Mouse (Mus musculus): ENCODE data around the gene Tbc1d16. TPM values are rescaled to one million over a fixed set of nuclear protein-coding genes. Genes with fewer than 3 reads are reported as not detected.

Gene Tbc1d16
- polyA plus RNA-seq, 1 experiment from 2014 or later: 1.5 TPM

DNA sequence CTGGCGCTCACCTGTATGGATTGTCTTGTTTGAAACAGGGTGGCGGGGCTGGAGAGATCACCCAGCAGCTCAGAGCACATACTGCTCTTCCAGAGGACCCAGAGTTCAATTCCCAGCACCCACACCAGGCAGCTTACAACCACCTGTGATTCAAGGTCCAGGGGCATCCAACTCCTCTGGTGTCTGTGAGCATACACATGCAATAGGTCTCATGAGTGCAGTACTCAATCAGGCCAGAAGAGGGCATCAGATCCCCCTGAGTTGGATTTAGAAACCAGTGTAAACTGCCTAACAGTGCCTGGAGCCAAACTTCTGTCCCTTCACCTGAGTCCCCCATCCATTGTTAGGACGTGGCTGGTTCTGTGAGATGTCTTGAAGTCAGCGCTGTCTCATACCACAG is 7.3 kb upstream of the Tbc1d16 start:
- ATAC-seq (ENCODE audit: low read depth) (no peak), DNase-seq (peak; percentile 51)
- Histone ChIP-seq H3K4me2 (no peak overlapping the region), H3K9me3 (replicated peaks) (no peaks in the 10 kb centered on the region), H3K27ac (no peak overlapping the region), H3K4me3 (replicated peaks) (no peak overlapping the region), H3K4me1 (replicated peaks) (peaks cover 14% of the 10 kb centered on the region), H3K27me3 (peaks cover 18% of the 10 kb centered on the region), H3K36me3 (no peaks in the 10 kb centered on the region), H3K9ac (no peak overlapping the region)
- WGBS (ENCODE audit: insufficient replicate concordance): 62% methylated on average over 4 of the region's 4 CpGs

DNA sequence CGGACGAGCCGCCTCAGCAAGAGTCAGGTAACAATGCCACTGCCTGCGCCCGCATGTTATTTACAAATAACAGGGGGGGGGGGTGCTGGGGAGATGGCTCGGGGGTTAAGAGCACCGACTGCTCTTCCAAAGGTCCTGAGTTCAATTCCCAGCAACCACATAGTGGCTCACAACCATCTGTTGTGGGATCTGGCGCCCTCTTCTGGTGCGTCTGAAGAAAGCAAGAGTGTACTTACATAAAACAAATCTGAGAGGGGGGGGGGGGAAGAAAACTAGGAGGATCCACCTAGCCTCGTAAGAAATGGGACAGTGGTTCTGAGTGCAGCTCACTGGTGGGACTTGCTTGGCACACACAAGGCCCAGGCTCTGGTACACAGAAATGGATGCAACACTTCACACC is 6.5 kb upstream of the Tbc1d16 start:
- Histone ChIP-seq H3K27ac (no peak overlapping the region), H3K9ac (no peak overlapping the region), H3K4me1 (replicated peaks) (peaks cover 14% of the 10 kb centered on the region), H3K4me3 (replicated peaks) (no peak overlapping the region), H3K4me2 (no peak overlapping the region), H3K36me3 (no peaks in the 10 kb centered on the region), H3K9me3 (replicated peaks) (no peaks in the 10 kb centered on the region), H3K27me3 (peaks cover 26% of the 10 kb centered on the region)
- DNase-seq: no peak
- no peak for ATAC-seq (ENCODE audit: low read depth)
- WGBS (ENCODE audit: insufficient replicate concordance): 76% methylated on average over 10 of the region's 10 CpGs

DNA sequence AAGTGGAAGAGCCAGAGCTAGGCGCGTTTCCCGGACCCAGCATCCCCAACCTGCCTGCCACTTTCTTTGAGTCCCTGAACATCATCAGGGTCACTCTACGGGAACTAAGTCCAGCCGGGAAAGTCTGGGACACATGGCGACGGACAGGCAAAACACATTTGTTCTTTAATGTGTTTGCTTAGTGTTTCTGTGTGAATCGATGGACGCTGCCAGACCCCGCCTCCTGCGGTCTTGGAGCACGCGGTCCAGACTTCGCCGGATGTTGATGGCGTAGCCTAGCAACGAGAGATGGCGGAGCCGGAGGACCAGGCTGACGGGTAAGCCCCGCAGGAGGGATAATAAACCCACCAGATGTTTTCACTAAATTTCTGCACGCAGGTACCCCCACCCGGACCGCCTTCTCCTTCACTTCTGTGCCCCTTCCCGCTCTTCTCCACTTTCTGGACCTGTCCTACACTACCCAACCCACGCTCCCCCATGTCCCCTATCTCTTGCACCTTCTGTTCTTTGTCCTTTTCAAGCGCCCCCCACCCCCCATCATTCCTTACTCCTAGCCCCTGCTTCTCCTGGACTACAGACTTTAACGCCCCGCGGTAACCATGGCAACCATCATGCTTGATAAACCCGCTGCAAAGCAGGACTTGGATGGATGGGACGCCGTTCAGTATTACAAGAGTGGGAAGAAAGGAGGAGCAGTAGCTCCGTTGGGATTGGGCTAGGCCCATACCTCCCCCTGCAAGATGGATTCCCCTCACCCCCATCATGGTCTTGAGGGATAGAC is 737 bp upstream of the Tbc1d16 start:
- Histone ChIP-seq H3K4me1 (replicated peaks) (peaks cover 25% of the 10 kb centered on the region), H3K36me3 (no peaks in the 10 kb centered on the region), H3K27ac (no peak overlapping the region), H3K4me3 (replicated peaks) (peak overlapping the region; percentile 63), H3K4me2 (peak overlapping the region; percentile 81), H3K27me3 (peaks cover 71% of the 10 kb centered on the region), H3K9ac (no peak overlapping the region), H3K9me3 (replicated peaks) (no peaks in the 10 kb centered on the region)
- ATAC-seq (ENCODE audit: low read depth): 0 out of 2 replicates have a peak, but pooled peaks have one; percentile 27
- WGBS (ENCODE audit: insufficient replicate concordance): 3% methylated on average over 34 of the region's 34 CpGs
- DNase-seq: peak; percentile 26

DNA sequence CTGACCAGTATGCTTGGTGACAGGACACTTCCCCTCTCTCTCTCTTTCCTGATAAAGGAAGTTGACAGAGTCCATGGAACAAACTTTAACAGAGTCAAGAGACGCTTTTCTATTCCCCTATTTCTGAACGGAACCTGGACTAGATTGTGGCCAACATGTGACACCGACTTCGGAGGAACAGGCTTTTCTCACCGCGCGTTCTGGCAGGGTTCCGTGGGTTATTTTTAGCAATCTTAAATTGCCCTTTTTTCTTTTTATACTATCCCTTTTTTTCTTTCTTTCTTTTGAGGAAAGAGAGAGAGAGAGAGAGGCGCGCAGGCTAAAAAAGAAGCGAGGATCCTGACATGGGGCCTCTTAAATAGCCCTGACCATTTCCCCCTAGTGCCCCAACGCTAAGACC is 708 bp downstream of the Tbc1d16 start:
- H3K9me3 ChIP-seq (replicated peaks): no peaks in the 10 kb centered on the region
- ATAC-seq (ENCODE audit: low read depth) (no peak), DNase-seq (no peak)
- no peak overlapping the region for H3K27ac ChIP-seq
- peak overlapping the region; percentile 69 for H3K9ac ChIP-seq
- H3K4me3 ChIP-seq (replicated peaks): peak overlapping the region; percentile 63
- peak overlapping the region; percentile 81 for H3K4me2 ChIP-seq
- H3K27me3 ChIP-seq: peaks cover 71% of the 10 kb centered on the region
- H3K4me1 ChIP-seq (replicated peaks): peaks cover 25% of the 10 kb centered on the region
- H3K36me3 ChIP-seq: no peaks in the 10 kb centered on the region
- WGBS (ENCODE audit: insufficient replicate concordance): 5% methylated on average over 12 of the region's 12 CpGs

DNA sequence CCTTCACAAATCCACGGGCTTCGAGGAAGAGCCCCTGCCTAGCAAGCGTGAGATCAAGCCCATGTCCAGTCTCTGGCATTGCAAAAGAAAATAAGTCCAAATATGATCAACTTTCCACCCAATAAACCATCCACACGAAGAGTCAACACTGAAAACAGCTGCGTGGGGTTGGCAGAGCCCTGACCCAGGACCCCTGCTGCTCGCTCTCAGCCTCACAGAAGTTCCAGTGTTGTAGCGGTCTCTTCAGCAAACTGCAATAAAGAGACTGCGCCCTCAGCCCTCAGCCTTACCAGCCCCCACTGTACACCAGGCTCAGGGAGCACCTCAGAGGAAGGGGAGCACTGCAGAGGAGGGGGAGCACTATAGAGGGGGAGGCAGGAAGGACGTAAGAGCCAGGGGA is 2.7 kb downstream of the Tbc1d16 start:
- H3K27ac ChIP-seq: no peak overlapping the region
- no peak overlapping the region for H3K9ac ChIP-seq
- ATAC-seq (ENCODE audit: low read depth) (no peak), DNase-seq (no peak)
- H3K4me2 ChIP-seq: no peak overlapping the region
- peaks cover 25% of the 10 kb centered on the region for H3K4me1 ChIP-seq (replicated peaks)
- no peaks in the 10 kb centered on the region for H3K36me3 ChIP-seq
- no peaks in the 10 kb centered on the region for H3K9me3 ChIP-seq (replicated peaks)
- WGBS (ENCODE audit: insufficient replicate concordance): 64% methylated on average over 9 of the region's 9 CpGs
- H3K27me3 ChIP-seq: peaks cover 54% of the 10 kb centered on the region
- H3K4me3 ChIP-seq (replicated peaks): no peak overlapping the region

DNA sequence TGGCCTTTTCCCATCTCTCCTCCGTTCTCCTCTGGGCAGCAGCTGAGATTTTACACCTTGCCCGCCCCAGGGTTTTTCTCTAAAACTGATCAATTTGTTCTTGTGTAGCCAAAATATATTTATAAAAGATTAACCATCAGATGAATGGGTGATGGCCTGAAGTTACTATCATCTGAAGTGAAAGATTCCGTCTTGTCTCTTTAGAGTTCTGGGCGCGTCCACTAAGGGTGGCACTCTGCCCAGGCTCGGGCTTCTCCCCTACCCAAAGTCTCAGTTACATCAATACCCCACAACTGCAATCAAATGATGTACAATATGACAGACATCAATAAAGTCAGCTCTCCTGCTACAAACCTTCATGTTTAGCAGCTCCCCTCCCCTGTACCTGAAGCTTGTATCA is 3.4 kb downstream of the Tbc1d16 start:
- H3K36me3 ChIP-seq: no peaks in the 10 kb centered on the region
- no peak overlapping the region for H3K4me3 ChIP-seq (replicated peaks)
- H3K9ac ChIP-seq: no peak overlapping the region
- H3K4me2 ChIP-seq: no peak overlapping the region
- H3K27me3 ChIP-seq: peaks cover 46% of the 10 kb centered on the region
- no peak for ATAC-seq (ENCODE audit: low read depth)
- 70% methylated on average over 6 of the region's 6 CpGs for WGBS (ENCODE audit: insufficient replicate concordance)
- H3K4me1 ChIP-seq (replicated peaks): peaks cover 28% of the 10 kb centered on the region
- H3K27ac ChIP-seq: no peak overlapping the region
- DNase-seq: no peak
- no peaks in the 10 kb centered on the region for H3K9me3 ChIP-seq (replicated peaks)

DNA sequence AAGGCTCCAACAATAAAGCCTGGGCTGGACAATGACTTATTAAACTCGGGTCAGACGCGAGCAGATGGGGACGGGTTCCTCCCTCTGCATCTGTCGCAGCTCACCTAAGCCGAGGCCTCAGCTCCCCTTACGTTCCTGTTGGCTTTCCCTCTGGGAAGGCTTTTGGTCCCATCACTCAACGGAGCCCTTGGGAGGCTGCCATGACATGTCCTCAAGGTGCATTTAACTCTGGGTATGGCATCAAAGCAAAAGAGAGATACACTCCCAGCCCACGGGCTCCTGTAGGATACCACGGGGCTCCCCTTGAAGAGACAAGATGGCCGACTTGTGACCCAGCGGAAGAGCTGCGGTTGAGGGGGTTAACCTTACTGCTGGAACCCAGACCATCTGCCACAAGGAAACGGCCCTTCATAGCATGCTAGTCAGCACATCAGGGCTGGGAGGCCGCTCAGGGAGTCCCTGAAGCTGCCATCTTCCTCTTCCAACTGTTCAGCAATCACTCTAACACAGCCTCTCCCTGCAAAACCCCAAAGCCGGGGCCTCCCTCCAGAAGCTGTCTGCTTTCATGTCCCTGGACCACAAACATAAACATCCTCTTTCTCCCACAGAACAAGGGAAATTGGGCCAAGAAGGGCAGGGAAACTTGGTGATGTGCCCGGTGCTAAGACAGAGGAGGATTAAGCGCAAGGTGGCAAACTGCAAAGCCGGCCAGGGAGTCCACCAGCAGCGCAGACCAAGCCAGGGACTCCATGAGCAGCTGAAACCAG is 5.0 kb downstream of the Tbc1d16 start:
- peaks cover 30% of the 10 kb centered on the region for H3K27me3 ChIP-seq
- no peak for DNase-seq
- H3K4me2 ChIP-seq: no peak overlapping the region
- no peak overlapping the region for H3K9ac ChIP-seq
- ATAC-seq (ENCODE audit: low read depth): no peak
- no peaks in the 10 kb centered on the region for H3K9me3 ChIP-seq (replicated peaks)
- WGBS (ENCODE audit: insufficient replicate concordance): 71% methylated on average over 20 of the region's 20 CpGs
- H3K4me1 ChIP-seq (replicated peaks): peaks cover 19% of the 10 kb centered on the region
- no peak overlapping the region for H3K4me3 ChIP-seq (replicated peaks)
- H3K36me3 ChIP-seq: no peaks in the 10 kb centered on the region
- no peak overlapping the region for H3K27ac ChIP-seq

DNA sequence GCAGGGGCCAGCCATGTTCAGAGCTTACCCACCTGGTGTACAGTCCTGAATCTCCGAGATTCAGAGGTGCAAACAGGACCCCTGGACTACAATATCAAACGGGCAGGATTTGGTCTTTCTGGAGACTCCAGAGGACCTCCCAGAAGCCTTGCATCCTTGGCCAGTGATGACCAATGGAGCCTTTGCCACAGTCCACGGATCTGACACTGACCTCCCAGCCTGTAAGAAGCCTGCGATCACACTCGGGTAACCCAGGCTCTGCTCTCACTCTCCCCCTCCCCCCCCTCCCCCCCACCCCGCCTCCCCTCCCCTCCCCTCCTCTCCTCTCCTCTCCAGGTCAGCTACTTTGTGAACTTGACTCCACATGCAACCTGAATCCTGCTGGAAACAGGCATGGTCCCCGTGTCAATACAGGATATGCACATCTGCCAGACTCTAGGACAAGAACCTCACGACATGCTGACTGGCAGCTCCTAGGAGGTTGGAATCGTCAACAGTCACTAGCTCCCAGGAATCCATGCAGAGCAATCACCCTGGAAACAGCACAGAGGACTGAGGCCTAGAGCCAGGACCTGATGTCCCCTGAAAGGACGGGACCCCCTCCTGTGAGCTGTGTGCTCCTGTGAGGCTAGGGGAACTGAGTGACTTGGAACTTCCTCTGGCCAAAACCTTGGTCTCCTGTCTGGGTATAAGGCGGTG is 6.3 kb downstream of the Tbc1d16 start:
- ATAC-seq (ENCODE audit: low read depth): no peak
- no peak overlapping the region for H3K4me3 ChIP-seq (replicated peaks)
- 56% methylated on average over 10 of the region's 11 CpGs for WGBS (ENCODE audit: insufficient replicate concordance)
- H3K9ac ChIP-seq: no peak overlapping the region
- peaks cover 17% of the 10 kb centered on the region for H3K27me3 ChIP-seq
- no peaks in the 10 kb centered on the region for H3K9me3 ChIP-seq (replicated peaks)
- H3K4me2 ChIP-seq: no peak overlapping the region
- no peak for DNase-seq
- no peak overlapping the region for H3K27ac ChIP-seq
- H3K36me3 ChIP-seq: no peaks in the 10 kb centered on the region
- peaks cover 8% of the 10 kb centered on the region; the same call in 1 of the 2 replicates for H3K4me1 ChIP-seq (replicated peaks)

DNA sequence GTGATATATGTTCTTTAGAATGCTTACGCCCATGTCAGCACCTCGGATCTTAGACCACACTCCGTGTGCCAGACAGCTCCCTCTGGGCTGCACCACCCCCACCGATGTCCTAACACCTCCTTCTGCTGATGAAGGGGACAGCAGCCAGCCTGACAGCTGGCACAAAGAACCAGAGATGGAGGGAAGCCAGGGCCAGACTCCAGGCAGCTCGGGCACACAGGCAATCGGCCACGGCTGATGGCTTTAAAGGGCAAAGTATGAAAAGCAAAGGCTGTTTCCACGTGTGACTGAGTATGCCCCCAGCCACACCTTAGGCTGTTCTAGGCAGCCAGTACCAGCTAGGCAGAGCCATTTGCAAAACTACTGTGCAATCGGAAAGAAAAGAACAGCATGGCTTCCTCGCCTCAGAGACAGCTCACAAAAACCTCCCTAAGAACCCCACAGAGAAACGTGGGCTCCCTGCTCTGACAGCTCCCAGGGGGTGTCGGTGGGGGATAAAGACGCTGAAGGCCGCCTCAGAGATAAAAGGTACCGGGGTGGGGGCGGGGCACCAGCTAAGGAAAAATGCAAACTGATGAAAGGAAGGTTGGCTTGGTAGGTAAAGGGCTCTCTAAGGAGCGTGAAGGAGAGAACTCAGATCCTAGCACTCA is 8.4 kb downstream of the Tbc1d16 start:
- Histone ChIP-seq H3K27ac (no peak overlapping the region), H3K36me3 (no peaks in the 10 kb centered on the region), H3K9ac (no peak overlapping the region), H3K4me1 (replicated peaks) (peaks cover 22% of the 10 kb centered on the region), H3K9me3 (replicated peaks) (no peaks in the 10 kb centered on the region), H3K4me3 (replicated peaks) (no peak overlapping the region), H3K27me3 (no peaks in the 10 kb centered on the region), H3K4me2 (no peak overlapping the region)
- DNase-seq (no peak), ATAC-seq (ENCODE audit: low read depth) (no peak)
- WGBS (ENCODE audit: insufficient replicate concordance): 37% methylated on average over 17 of the region's 17 CpGs

DNA sequence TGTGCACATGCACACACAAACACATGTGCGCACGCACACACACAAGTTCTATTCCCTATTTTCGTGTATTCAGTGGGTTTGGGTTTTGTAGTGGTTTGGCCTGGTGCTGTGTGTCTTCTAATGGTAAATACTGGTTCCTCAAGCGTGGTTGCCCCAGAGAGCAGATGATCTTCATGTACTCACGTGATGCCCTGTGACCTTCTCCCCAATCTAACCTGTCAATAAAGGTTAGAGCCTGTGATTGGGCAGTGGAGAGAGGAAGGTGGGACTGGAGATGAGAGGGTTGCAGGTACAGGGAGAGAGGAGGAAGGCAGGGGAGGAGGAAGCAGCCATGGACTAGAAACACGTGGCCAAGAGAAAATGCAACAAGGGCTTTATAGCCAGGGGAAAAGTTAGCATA is 10.4 kb downstream of the Tbc1d16 start:
- Histone ChIP-seq H3K36me3 (no peaks in the 10 kb centered on the region), H3K27me3 (no peaks in the 10 kb centered on the region), H3K27ac (no peak overlapping the region), H3K4me1 (replicated peaks) (peaks cover 40% of the 10 kb centered on the region), H3K4me3 (replicated peaks) (no peak overlapping the region), H3K4me2 (no peak overlapping the region), H3K9me3 (replicated peaks) (no peaks in the 10 kb centered on the region), H3K9ac (no peak overlapping the region)
- WGBS (ENCODE audit: insufficient replicate concordance): 72% methylated on average over 6 of the region's 6 CpGs
- DNase-seq: no peak
- no peak for ATAC-seq (ENCODE audit: low read depth)

Measured in liver, embryonic 13.5 days (tissue).